22 mouse cellular contexts compared by ENCODE assay signal in the genomic region with DNA sequence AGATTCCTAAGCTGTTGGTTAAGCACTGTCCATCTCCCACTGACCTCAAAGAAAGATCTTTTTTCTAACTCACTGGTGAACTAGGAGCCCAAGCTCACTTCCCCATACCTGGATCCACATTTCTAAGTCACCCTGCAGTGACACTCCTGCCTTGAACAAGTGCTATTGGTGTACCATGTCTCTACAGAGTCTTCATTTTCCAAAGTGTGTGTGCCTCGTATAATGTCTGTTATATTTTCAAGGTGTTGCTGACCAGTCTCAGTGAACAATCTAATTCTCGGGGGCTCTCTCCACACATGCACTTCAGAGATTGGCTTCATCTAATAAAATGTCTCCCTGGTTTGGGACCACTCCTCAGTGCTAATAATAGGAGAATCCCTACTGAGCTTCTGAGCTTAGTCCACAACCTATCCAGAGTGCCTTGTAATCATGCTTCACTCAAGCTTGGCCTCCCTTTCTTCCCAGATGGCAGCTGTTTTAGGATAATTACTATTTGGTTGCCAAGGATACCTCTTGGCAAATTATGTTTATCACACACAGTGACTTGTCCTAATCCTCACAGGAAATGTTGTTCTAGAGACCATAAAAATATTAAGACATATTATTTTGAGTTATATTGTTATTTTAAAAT. TPM values are rescaled to one million over a fixed set of nuclear protein-coding genes. Genes with fewer than 3 reads are reported as not detected.
A peak's percentile ranks its signal among the peaks of the same experiment; 100 is the strongest.
DNase-seq lines count a peak whose midpoint lies in the region; ATAC-seq and TF ChIP-seq lines count a peak whose summit lies in the region.
"Had no signal": no experiment of that assay in that cellular context is flagged by ENCODE, and none has a peak within 500 bp of the region (broad histone marks: within the 10 kb centered on the region; RNA-seq: fewer than 3 reads in every experiment).

TSS of gene Vmn2r2 (minus strand) at position 51 of the 631 bp plus-strand sequence.

- intact Hi-C loops in gastrocnemius, postnatal 36 days (cut with DNase I), result no loop called here

- no peak within 1 kb of the TSS for H3K27ac ChIP-seq in hindbrain, embryonic 13.5 days
- no peak within 1 kb of the TSS for H3K27ac ChIP-seq in hindbrain, embryonic 10.5 days
- H3K27ac ChIP-seq in midbrain, embryonic 15.5 days, result no peak within 1 kb of the TSS
- no peak within 1 kb of the TSS for H3K27ac ChIP-seq in midbrain, embryonic 16.5 days (ENCODE audit: low read length)
- H3K27ac ChIP-seq in forebrain, postnatal 0 days (ENCODE audit: low read depth, low read length), result no peak within 1 kb of the TSS
- H3K27ac ChIP-seq in hindbrain, postnatal 0 days, result no peak within 1 kb of the TSS
- H3K27ac ChIP-seq: embryonic facial prominence, embryonic 15.5 days; left cerebral cortex, adult 2 months; liver, embryonic 12.5 days had no signal

- DNase-seq in hindbrain, embryonic 10.5 days (ENCODE audit: low spot score), result no peak
- DNase-seq in forebrain, postnatal 0 days, result peak; percentile 5
- DNase-seq in hindbrain, postnatal 0 days (ENCODE audit: low spot score), result peak; percentile 31
- DNase-seq in gastrocnemius, postnatal 36 days, result no peak
- no peak for DNase-seq in spleen, postnatal 36 days (ENCODE audit: low spot score in 2 of 2)
- DNase-seq: adrenal gland, adult 8-10 months; kidney, adult 11 months; lung, adult 2 months; lung, postnatal 4 days; thymus, adult 2 months had no signal

- no peaks in the 10 kb centered on the region for H3K9me3 ChIP-seq in hindbrain, embryonic 13.5 days
- H3K9me3 ChIP-seq in hindbrain, embryonic 10.5 days, result no peaks in the 10 kb centered on the region
- H3K9me3 ChIP-seq in midbrain, embryonic 15.5 days, result no peaks in the 10 kb centered on the region
- no peaks in the 10 kb centered on the region for H3K9me3 ChIP-seq in midbrain, embryonic 16.5 days (replicated peaks; ENCODE audit: control insufficient read depth, low read length, poor library complexity, severe bottlenecking)
- H3K9me3 ChIP-seq in forebrain, postnatal 0 days (ENCODE audit: low read length), result no peaks in the 10 kb centered on the region
- no peaks in the 10 kb centered on the region for H3K9me3 ChIP-seq in hindbrain, postnatal 0 days (ENCODE audit: low read length)
- H3K9me3 ChIP-seq: embryonic facial prominence, embryonic 15.5 days; liver, embryonic 12.5 days had no signal

- H3K4me2 ChIP-seq in hindbrain, embryonic 13.5 days, result no peak within 1 kb of the TSS
- no peak within 1 kb of the TSS for H3K4me2 ChIP-seq in midbrain, embryonic 15.5 days
- no peak within 1 kb of the TSS for H3K4me2 ChIP-seq in midbrain, embryonic 16.5 days (ENCODE audit: low read length)
- no peak within 1 kb of the TSS for H3K4me2 ChIP-seq in forebrain, postnatal 0 days (ENCODE audit: low read depth)
- H3K4me2 ChIP-seq in hindbrain, postnatal 0 days (ENCODE audit: low read depth, low read length), result no peak within 1 kb of the TSS
- H3K4me2 ChIP-seq: embryonic facial prominence, embryonic 15.5 days; liver, embryonic 12.5 days had no signal

- H3K4me3 ChIP-seq in hindbrain, embryonic 13.5 days, result no peak within 1 kb of the TSS
- H3K4me3 ChIP-seq in hindbrain, embryonic 10.5 days, result no peak within 1 kb of the TSS
- no peak within 1 kb of the TSS for H3K4me3 ChIP-seq in midbrain, embryonic 15.5 days
- no peak within 1 kb of the TSS for H3K4me3 ChIP-seq in midbrain, embryonic 16.5 days (ENCODE audit: low read depth, low read length)
- H3K4me3 ChIP-seq in forebrain, postnatal 0 days (ENCODE audit: low read depth, low read length), result no peak within 1 kb of the TSS
- no peak within 1 kb of the TSS for H3K4me3 ChIP-seq in hindbrain, postnatal 0 days (ENCODE audit: low read length)
- H3K4me3 ChIP-seq: embryonic facial prominence, embryonic 15.5 days; left cerebral cortex, adult 2 months; liver, embryonic 12.5 days had no signal

- H3K36me3 ChIP-seq in hindbrain, embryonic 13.5 days, result no peaks in the 10 kb centered on the region
- no peaks in the 10 kb centered on the region for H3K36me3 ChIP-seq in hindbrain, embryonic 10.5 days
- no peaks in the 10 kb centered on the region for H3K36me3 ChIP-seq in midbrain, embryonic 15.5 days (replicated peaks)
- H3K36me3 ChIP-seq in midbrain, embryonic 16.5 days (ENCODE audit: control insufficient read depth, insufficient read depth, low read length), result no peaks in the 10 kb centered on the region
- H3K36me3 ChIP-seq in forebrain, postnatal 0 days (ENCODE audit: insufficient read depth), result no peaks in the 10 kb centered on the region
- H3K36me3 ChIP-seq in hindbrain, postnatal 0 days (ENCODE audit: insufficient read depth, low read length), result no peaks in the 10 kb centered on the region
- H3K36me3 ChIP-seq: embryonic facial prominence, embryonic 15.5 days; liver, embryonic 12.5 days had no signal

- TF ChIP-seq CTCF in forebrain, postnatal 0 days (IDR thresholded peaks at IDR 0.05; ENCODE audit: low read depth), result no peak
- TF ChIP-seq CTCF in hindbrain, postnatal 0 days (IDR thresholded peaks at IDR 0.05; ENCODE audit: low read depth), result no peak

- peak; percentile 80 for ATAC-seq in hindbrain, embryonic 13.5 days (ENCODE audit: low FRiP score)
- ATAC-seq in midbrain, embryonic 15.5 days (replicated peaks), result peak; percentile 52; the same call in 1 of the 2 replicates
- ATAC-seq in midbrain, embryonic 16.5 days, result no peak
- peak; percentile 76 for ATAC-seq in forebrain, postnatal 0 days
- ATAC-seq in hindbrain, postnatal 0 days, result peak; percentile 75
- ATAC-seq: liver, embryonic 12.5 days had no signal

- no peaks in the 10 kb centered on the region for H3K4me1 ChIP-seq in hindbrain, embryonic 13.5 days (replicated peaks)
- H3K4me1 ChIP-seq in hindbrain, embryonic 10.5 days (replicated peaks), result no peaks in the 10 kb centered on the region
- H3K4me1 ChIP-seq in midbrain, embryonic 15.5 days, result no peaks in the 10 kb centered on the region
- H3K4me1 ChIP-seq in midbrain, embryonic 16.5 days (ENCODE audit: control insufficient read depth, insufficient read depth, low read length), result no peaks in the 10 kb centered on the region
- no peaks in the 10 kb centered on the region for H3K4me1 ChIP-seq in forebrain, postnatal 0 days (ENCODE audit: insufficient read depth)
- H3K4me1 ChIP-seq in hindbrain, postnatal 0 days (ENCODE audit: insufficient read depth, low read length), result no peaks in the 10 kb centered on the region
- H3K4me1 ChIP-seq: embryonic facial prominence, embryonic 15.5 days; liver, embryonic 12.5 days had no signal

- no peak within 1 kb of the TSS for H3K9ac ChIP-seq in hindbrain, embryonic 13.5 days
- H3K9ac ChIP-seq in midbrain, embryonic 15.5 days, result no peak within 1 kb of the TSS
- no peak within 1 kb of the TSS for H3K9ac ChIP-seq in midbrain, embryonic 16.5 days (ENCODE audit: low read depth, low read length)
- no peak within 1 kb of the TSS for H3K9ac ChIP-seq in forebrain, postnatal 0 days
- H3K9ac ChIP-seq in hindbrain, postnatal 0 days (replicated peaks; ENCODE audit: low read length), result no peak within 1 kb of the TSS
- H3K9ac ChIP-seq: embryonic facial prominence, embryonic 15.5 days; liver, embryonic 12.5 days had no signal

- H3K27me3 ChIP-seq in hindbrain, embryonic 13.5 days, result no peaks in the 10 kb centered on the region
- H3K27me3 ChIP-seq in hindbrain, embryonic 10.5 days (ENCODE audit: insufficient read depth, poor library complexity, severe bottlenecking), result no peaks in the 10 kb centered on the region
- no peaks in the 10 kb centered on the region for H3K27me3 ChIP-seq in midbrain, embryonic 15.5 days (replicated peaks)
- no peaks in the 10 kb centered on the region for H3K27me3 ChIP-seq in midbrain, embryonic 16.5 days (ENCODE audit: control insufficient read depth, insufficient read depth, low read depth, low read length)
- H3K27me3 ChIP-seq in forebrain, postnatal 0 days (ENCODE audit: insufficient read depth, low read length), result no peaks in the 10 kb centered on the region
- no peaks in the 10 kb centered on the region for H3K27me3 ChIP-seq in hindbrain, postnatal 0 days (ENCODE audit: insufficient read depth, low read length)
- H3K27me3 ChIP-seq: embryonic facial prominence, embryonic 15.5 days; liver, embryonic 12.5 days had no signal

- 76% methylated on average over 2 of the region's 2 CpGs for WGBS in hindbrain, embryonic 13.5 days
- 85% methylated on average over 2 of the region's 2 CpGs for WGBS in hindbrain, embryonic 10.5 days
- 72% methylated on average over 2 of the region's 2 CpGs for WGBS in midbrain, embryonic 15.5 days
- 75% methylated on average over 2 of the region's 2 CpGs for WGBS in midbrain, embryonic 16.5 days
- 71% methylated on average over 2 of the region's 2 CpGs for WGBS in forebrain, postnatal 0 days
- WGBS in hindbrain, postnatal 0 days, result 61% methylated on average over 2 of the region's 2 CpGs

RNA-seq across cellular contexts. Expression of gene Vmn2r2, which starts in this region (rescaled TPM):
- polyA plus RNA-seq in hindbrain, embryonic 13.5 days (2015; fragmentation: Nextera tagmentation; extraction: Ambion mirVana), result not detected in 2 replicates
- polyA plus RNA-seq in hindbrain, embryonic 10.5 days (2016; fragmentation: Nextera tagmentation; extraction: Ambion mirVana), result 0.04 TPM in 1 of 2 replicates, not detected in the other
- 0.04 TPM in 2 replicates for polyA plus RNA-seq in midbrain, embryonic 15.5 days (2015; fragmentation: Nextera tagmentation; extraction: Ambion mirVana)
- 0.05 TPM in 1 of 2 replicates, not detected in the other for polyA plus RNA-seq in midbrain, embryonic 16.5 days (2015; fragmentation: Nextera tagmentation; extraction: Ambion mirVana)
- not detected in 2 replicates for total RNA-seq in forebrain, postnatal 0 days (2014; rRNA removed)
- polyA plus RNA-seq in forebrain, postnatal 0 days (2015; fragmentation: Nextera tagmentation; extraction: Ambion mirVana), result 0.11 TPM in 1 of 2 replicates, not detected in the other
- total RNA-seq in hindbrain, postnatal 0 days (2014; rRNA removed), result 0.10 TPM in 1 of 2 replicates, not detected in the other
- not detected in 2 replicates for polyA plus RNA-seq in hindbrain, postnatal 0 days (2015; fragmentation: Nextera tagmentation; extraction: Ambion mirVana)
- total RNA-seq in gastrocnemius, postnatal 36 days (2021), result not detected
- total RNA-seq: adrenal gland, adult 8-10 months; gastrocnemius, postnatal 4 days; left cerebral cortex, adult 2 months had no signal
- polyA plus RNA-seq: heart, postnatal 0 days; kidney, embryonic 16.5 days; large intestine, adult 2 months; limb, embryonic 11.5 days; lung, adult 2 months; stomach, embryonic 16.5 days; thymus, adult 2 months had no signal

Comparison
In these comparisons a context has a peak if more than half of its experiments do, and no peak if none do; other contexts are left out.
1. Peak in ATAC-seq in hindbrain, embryonic 13.5 days; RNA of the gene not detected or under 1 TPM.
2. Peak in ATAC-seq in midbrain, embryonic 15.5 days; RNA of the gene not detected or under 1 TPM.
3. Peak in DNase-seq and ATAC-seq in forebrain, postnatal 0 days; RNA of the gene not detected or under 1 TPM.
4. Peak in DNase-seq and ATAC-seq in hindbrain, postnatal 0 days; RNA of the gene not detected or under 1 TPM.